Mouse (Mus musculus): Measurements from ENCODE around the gene 4632433K11Rik. TPM values are rescaled to one million over a fixed set of nuclear protein-coding genes. Genes with fewer than 3 reads are reported as not detected.

4632433K11Rik gene
- total RNA-seq, 1 experiment from 2014 or later, result 1.6 TPM

GRCm38 (mm10) chr7:5051193-5052192 lies 17.6 kb downstream of the 4632433K11Rik start, which contains the start of gene Zfp580:
Gene Zfp580 (plus strand): TSS chr7:5051538.
- ATAC-seq (ENCODE audit: extremely low read depth, insufficient number of reproducible peaks, low FRiP score, poor library complexity, severe bottlenecking), result peak; percentile 20

- ATAC-seq (ENCODE audit: extremely low read depth, insufficient number of reproducible peaks, low FRiP score, poor library complexity, severe bottlenecking), result no peak
Observed at GRCm38 (mm10) chr7:5052438-5052837, 18.5 kb downstream of the 4632433K11Rik start.

- no peak for ATAC-seq (ENCODE audit: extremely low read depth, insufficient number of reproducible peaks, low FRiP score, poor library complexity, severe bottlenecking)
Observed at GRCm38 (mm10) chr7:5052931-5053343, 19.0 kb downstream of the 4632433K11Rik start.

- ATAC-seq (ENCODE audit: extremely low read depth, insufficient number of reproducible peaks, low FRiP score, poor library complexity, severe bottlenecking), result no peak
Observed at GRCm38 (mm10) chr7:5053456-5054179, 19.7 kb downstream of the 4632433K11Rik start.

- no peak for ATAC-seq (ENCODE audit: extremely low read depth, insufficient number of reproducible peaks, low FRiP score, poor library complexity, severe bottlenecking)
Observed at GRCm38 (mm10) chr7:5056651-5057263, 22.8 kb downstream of the 4632433K11Rik start.

GRCm38 (mm10) chr7:5057381-5057780 lies 23.5 kb downstream of the 4632433K11Rik start:
- ATAC-seq (ENCODE audit: extremely low read depth, insufficient number of reproducible peaks, low FRiP score, poor library complexity, severe bottlenecking), result no peak

GRCm38 (mm10) chr7:5057804-5058203 lies 23.9 kb downstream of the 4632433K11Rik start:
- ATAC-seq (ENCODE audit: extremely low read depth, insufficient number of reproducible peaks, low FRiP score, poor library complexity, severe bottlenecking), result no peak

- ATAC-seq (ENCODE audit: extremely low read depth, insufficient number of reproducible peaks, low FRiP score, poor library complexity, severe bottlenecking), result no peak
Observed at GRCm38 (mm10) chr7:5058631-5059030, 24.7 kb downstream of the 4632433K11Rik start.

- no peak for ATAC-seq (ENCODE audit: extremely low read depth, insufficient number of reproducible peaks, low FRiP score, poor library complexity, severe bottlenecking)
Observed at GRCm38 (mm10) chr7:5059421-5059820, 25.5 kb downstream of the 4632433K11Rik start.

GRCm38 (mm10) chr7:5060239-5060731 lies 26.4 kb downstream of the 4632433K11Rik start:
- ATAC-seq (ENCODE audit: extremely low read depth, insufficient number of reproducible peaks, low FRiP score, poor library complexity, severe bottlenecking), result peak; percentile 34; the same call in 1 of the 2 replicates

- ATAC-seq (ENCODE audit: extremely low read depth, insufficient number of reproducible peaks, low FRiP score, poor library complexity, severe bottlenecking), result peak; percentile 75
Observed at GRCm38 (mm10) chr7:5060944-5061773, 27.2 kb downstream of the 4632433K11Rik start.

- peak; percentile 36 for ATAC-seq (ENCODE audit: extremely low read depth, insufficient number of reproducible peaks, low FRiP score, poor library complexity, severe bottlenecking)
Observed at GRCm38 (mm10) chr7:5061774-5062359, 27.9 kb downstream of the 4632433K11Rik start, which contains the start of gene U2af2. Gene U2af2 (plus strand): TSS chr7:5062143.

- ATAC-seq (ENCODE audit: extremely low read depth, insufficient number of reproducible peaks, low FRiP score, poor library complexity, severe bottlenecking), result no peak
Observed at GRCm38 (mm10) chr7:5062360-5063001, 28.6 kb downstream of the 4632433K11Rik start.

GRCm38 (mm10) chr7:5064886-5065285 lies 31.0 kb downstream of the 4632433K11Rik start:
- no peak for ATAC-seq (ENCODE audit: extremely low read depth, insufficient number of reproducible peaks, low FRiP score, poor library complexity, severe bottlenecking)

GRCm38 (mm10) chr7:5073586-5073985 lies 39.7 kb downstream of the 4632433K11Rik start:
- no peak for ATAC-seq (ENCODE audit: extremely low read depth, insufficient number of reproducible peaks, low FRiP score, poor library complexity, severe bottlenecking)

- no peak for ATAC-seq (ENCODE audit: extremely low read depth, insufficient number of reproducible peaks, low FRiP score, poor library complexity, severe bottlenecking)
Observed at GRCm38 (mm10) chr7:5074984-5075383, 41.1 kb downstream of the 4632433K11Rik start.

- ATAC-seq (ENCODE audit: extremely low read depth, insufficient number of reproducible peaks, low FRiP score, poor library complexity, severe bottlenecking), result no peak
Observed at GRCm38 (mm10) chr7:5076931-5077330, 43.0 kb downstream of the 4632433K11Rik start.

Measured in neutrophil, adult 5-6 weeks (primary cell).